Mouse (Mus musculus): Measurements from ENCODE around the gene Rab25. TPM values are rescaled to one million over a fixed set of nuclear protein-coding genes. Genes with fewer than 3 reads are reported as not detected.

Rab25 gene
- total RNA-seq, 4 experiments from 2014 or later, result not detected

DNA sequence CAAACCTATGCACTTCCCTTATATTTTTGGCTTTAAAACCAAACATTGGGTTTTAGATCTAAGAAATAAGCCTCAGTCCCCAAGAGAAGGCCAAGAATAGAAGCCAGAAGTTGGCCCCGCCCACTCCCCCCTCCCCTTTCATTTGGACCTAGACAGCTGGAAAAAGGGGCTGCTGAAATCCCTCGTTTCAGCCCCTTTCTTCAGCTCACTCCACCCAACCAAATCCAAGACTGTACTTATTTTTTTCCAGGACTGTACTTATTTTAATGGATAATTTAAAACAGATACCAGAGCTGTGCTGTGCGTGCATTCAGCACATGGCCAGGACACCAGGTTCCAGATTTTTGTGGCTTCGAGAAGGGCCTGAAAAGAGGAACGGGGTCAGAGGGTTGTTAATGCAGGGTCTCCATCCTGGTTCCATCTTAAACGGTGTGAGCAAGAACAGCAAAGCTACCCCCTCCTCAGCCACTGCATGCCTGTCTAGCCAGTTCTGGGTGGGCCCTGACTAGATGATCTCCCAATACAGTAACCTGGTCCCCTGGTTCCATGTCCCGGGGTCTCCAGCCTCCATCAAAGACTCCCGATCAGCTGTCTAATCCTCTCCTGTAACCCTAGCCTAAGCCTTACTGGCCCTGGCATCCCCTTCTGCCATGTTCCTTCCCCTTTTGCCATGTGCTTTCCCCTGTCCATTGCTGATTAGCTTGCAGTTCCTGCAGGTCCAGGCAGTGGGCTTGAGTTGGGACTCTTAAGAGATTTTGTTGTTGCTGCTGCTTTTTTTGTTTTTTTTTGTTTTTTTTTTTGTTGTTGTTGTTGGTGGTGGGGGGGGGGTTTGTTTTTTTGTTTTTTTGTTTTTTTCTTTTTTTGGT, 44.0 kb downstream of the Rab25 start:
- no peak for DNase-seq (ENCODE audit: low spot score)

DNA sequence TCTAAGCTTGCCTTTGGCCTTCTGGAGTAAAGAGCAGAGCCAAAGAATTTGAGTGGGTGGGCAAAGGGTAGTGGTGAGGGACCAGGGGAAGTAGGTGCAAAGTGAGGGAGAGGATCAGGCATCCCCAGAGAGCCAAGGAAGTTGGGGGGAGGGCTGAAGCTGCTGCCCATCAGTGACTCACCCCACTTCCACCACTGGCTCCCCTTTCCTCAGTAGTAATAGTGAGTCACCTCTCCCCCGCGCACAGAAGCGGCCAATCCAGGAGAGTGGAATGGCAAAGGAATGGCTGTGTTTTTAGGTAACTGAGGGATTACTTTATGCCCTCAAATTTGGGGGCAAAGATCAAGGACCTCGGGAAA, 44.6 kb downstream of the Rab25 start:
- no peak for DNase-seq (ENCODE audit: low spot score)

DNA sequence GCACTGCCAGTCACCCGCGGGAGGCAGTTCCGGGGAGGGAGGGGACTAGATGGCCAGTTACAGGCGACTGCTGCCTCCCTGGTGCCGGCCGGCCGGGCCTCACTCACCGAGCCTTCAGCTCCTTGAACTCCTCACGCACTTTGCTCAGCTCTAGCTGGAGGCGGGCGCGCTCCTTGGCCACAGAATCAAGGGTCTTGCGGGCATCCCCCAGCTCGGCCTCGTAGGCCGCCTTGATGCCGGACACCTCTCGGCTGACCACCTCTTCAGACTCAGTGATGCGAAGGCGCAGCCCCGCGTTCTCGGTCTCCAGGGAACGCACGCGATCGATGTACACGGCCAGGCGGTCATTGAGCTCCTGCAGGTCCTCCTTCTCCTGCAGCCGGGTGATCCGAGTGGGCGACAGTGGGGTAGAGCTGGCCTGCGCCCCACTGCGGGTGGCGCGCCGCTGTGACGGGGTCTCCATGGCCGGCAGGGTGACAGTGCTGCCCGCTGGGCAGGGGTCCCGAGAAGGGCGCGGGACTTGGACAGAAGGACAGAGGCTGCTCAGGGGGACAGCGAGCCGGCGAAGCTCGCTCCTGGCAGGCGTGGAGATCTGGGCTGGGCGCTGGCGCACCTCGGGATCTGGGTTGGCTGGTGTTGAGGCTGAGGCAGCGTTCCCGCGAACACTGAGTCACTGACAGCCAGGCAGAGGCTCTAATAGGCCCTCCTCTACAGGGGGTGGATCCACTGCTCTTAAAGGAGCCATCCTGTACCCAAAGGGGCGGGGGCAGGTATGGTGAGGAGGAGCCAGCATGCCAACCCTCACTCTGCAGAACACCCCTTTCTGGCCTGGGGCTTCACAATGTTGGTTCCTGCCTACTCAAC, 45.2 kb downstream of the Rab25 start:
- peak; percentile 95 for DNase-seq (ENCODE audit: low spot score)

DNA sequence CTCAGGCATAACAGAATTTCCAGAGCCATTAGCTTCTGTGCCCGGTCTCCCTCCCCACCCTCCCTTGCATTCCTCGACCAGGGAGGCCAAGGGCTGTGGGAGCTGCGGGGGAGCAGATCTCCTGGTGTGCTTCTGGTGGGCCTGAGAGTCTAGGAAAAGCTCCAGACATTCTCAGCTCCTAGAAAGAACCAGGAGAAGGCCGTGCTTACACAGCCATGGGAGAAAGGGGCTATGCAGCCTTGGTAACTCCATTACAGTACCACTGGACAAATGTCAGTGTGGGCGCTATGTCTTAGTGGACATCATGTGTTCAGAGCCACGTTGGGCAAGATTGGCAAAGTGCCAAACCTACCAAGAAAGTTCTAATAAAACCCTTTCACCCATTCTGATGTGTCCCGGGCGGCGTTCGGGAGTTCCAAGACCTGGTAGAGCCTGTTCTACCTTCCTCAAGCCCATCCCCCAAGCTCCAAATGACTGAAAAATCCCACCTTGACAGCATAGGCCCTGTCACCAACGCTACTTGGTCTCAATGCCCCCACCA, 46.0 kb downstream of the Rab25 start:
- peak; percentile 48 for DNase-seq (ENCODE audit: low spot score)

DNA sequence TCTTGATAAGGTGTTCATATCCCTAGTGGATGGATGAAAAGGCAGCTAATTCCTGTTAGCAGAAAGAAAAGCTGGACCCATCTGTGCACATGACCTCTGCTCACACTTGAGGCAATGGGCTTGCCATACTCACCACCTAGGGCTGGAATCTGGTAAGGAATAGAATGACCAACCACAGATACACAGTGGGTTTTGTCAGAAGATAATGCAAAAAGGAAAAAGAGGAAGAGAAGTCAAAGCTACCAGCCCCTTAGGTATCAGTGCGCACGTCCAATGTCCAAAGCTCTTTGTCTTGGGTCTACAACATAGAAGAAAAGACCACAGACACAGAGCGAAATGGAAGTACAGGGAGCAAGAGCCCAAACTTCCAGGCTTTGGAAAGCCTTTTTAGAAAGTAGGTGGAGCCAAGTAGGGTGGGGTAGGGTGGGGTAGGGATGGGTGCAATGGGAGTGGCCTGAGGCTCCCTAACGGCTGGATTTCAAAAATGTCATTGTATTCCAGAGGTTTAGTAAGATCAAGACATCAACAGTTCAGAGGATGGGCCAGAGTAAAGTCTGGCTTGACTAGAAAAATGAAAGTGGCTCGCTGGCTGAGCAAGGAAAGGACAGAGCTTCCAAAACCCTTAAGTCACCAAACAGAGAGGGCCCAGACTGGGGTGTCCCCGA, 46.6 kb downstream of the Rab25 start:
- DNase-seq (ENCODE audit: low spot score), result no peak

DNA sequence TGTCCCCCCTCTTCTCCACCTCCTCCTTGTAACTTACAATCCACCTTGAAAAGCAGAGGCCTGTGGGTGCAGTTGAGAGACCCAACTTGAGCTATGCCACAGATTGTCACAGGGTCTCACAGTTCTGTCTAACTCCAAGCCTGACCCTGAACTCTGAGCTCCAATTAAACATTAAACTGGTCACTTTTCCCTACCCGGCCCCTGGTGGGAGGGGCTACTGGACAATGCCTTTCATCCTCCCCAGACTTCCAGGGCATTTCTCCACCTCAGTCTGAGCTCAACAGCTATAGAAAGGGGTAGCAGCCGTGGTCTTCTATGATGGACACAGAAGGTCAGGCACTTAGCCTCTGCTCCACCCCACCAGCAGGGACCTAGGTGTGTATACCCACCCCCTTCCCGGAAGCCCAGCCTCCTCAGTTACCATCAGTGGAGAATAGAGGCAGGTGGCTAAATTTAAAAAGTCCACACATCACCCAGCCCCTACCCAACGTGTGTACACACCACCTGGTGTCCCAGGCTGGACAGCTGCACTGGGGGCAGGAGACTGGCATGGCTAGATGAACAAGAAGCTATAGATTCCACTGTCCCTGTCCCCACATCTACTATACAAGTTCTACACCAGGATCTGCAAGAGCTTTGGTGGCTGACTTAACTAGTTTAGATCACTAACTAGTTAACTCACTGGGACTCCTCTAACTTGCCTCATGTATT, 47.3 kb downstream of the Rab25 start:
- DNase-seq (ENCODE audit: low spot score), result no peak

DNA sequence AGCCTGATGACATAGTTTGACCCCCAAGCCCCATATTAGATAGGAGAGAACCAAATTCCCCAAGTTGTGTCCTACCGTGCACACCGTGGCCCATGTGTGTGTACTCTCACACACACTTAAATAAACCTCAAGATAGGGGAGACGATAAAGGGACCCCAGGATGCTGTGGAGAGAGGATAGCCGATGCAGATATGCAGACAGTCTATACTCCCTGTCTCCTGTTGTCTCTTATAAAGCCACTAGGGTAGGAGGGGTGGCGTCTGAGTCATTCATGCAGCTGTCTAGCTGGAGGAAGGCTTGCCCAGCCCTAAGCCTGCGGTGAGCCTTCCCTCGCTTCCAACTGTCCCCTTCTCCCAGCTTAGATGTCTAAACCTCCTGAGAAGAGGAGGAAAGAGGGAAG, 48.0 kb downstream of the Rab25 start:
- DNase-seq (ENCODE audit: low spot score), result no peak

- DNase-seq (ENCODE audit: low spot score), result no peak
Measured at GRCm38 (mm10) chr3:88499580-88499979, 48.5 kb downstream of the Rab25 start.

GRCm38 (mm10) chr3:88495741-88496415, 52.2 kb downstream of the Rab25 start:
- peak; percentile 55 for DNase-seq (ENCODE audit: low spot score)

- DNase-seq (ENCODE audit: low spot score), result peak; percentile 67
Measured at GRCm38 (mm10) chr3:88494836-88495628, 53.1 kb downstream of the Rab25 start.

- DNase-seq (ENCODE audit: low spot score), result no peak
Measured at GRCm38 (mm10) chr3:88493706-88494582, 54.2 kb downstream of the Rab25 start.

Small RNA genes lying within 50 kb of the gene (microRNA-seq; reads per million reads assigned to microRNA genes)
- gene Mir1905, result not detected

Other genes starting within 250 kb of the Rab25 start
- gene Glmp, start 223.3 kb downstream of the Rab25 start, total RNA-seq (2022), result 10 to 100 TPM; 74.5 to 85.8 (median 82.1) TPM
- gene Tmem79, start 212.2 kb downstream of the Rab25 start, total RNA-seq (2022), result 1 to 10 TPM; 1.6 to 4.0 (median 2.0) TPM
- gene Smg5, start 212.0 kb downstream of the Rab25 start, total RNA-seq (2022), result 10 to 100 TPM; 42.6 to 57.6 (median 56.5) TPM
- under 1 TPM in 3 of 4 experiments, not detected in 1; 0.53 to 0.85 (median 0.69) TPM for gene Paqr6, start 183.7 kb downstream of the Rab25 start, total RNA-seq (2022)
- not detected for gene Bglap3, start 175.6 kb downstream of the Rab25 start, total RNA-seq (2022)
- not detected for gene Bglap2, start 169.6 kb downstream of the Rab25 start, total RNA-seq (2022)
- not detected for gene Bglap, start 163.8 kb downstream of the Rab25 start, total RNA-seq (2022)
- gene Pmf1, start 138.0 kb downstream of the Rab25 start, total RNA-seq (2022), result 10 to 100 TPM; 16.2 to 19.9 (median 16.7) TPM
- 10 to 100 TPM; 13.1 to 14.7 (median 14.1) TPM for gene Slc25a44, start 123.2 kb downstream of the Rab25 start, total RNA-seq (2022)
- 1 to 10 TPM; 2.6 to 4.7 (median 3.8) TPM for gene Sema4a, start 87.1 kb downstream of the Rab25 start, total RNA-seq (2022)
- gene Lmna, start 38.3 kb downstream of the Rab25 start, total RNA-seq (2022), result 100 to 1,000 TPM; 112 to 127 (median 118) TPM
- gene Mex3a, start 15.9 kb downstream of the Rab25 start, total RNA-seq (2022), result under 1 TPM; 0.28 to 0.44 (median 0.33) TPM
- gene Lamtor2, start 4.8 kb upstream of the Rab25 start, total RNA-seq (2022), result 100 to 1,000 TPM; 104 to 116 (median 107) TPM
- gene Ubqln4, start 5.5 kb upstream of the Rab25 start, total RNA-seq (2022), result 10 to 100 TPM; 68.8 to 90.5 (median 77.6) TPM
- 10 to 100 TPM; 60.4 to 67.0 (median 64.4) TPM for gene Ssr2, start 27.6 kb upstream of the Rab25 start, total RNA-seq (2022)
- gene Arhgef2, start 57.7 kb upstream of the Rab25 start, total RNA-seq (2022), result 10 to 100 TPM; 38.8 to 45.9 (median 41.4) TPM
- under 1 TPM in 1 of 4 experiments, not detected in 3; 0.23 TPM for gene Rxfp4, start 104.8 kb upstream of the Rab25 start, total RNA-seq (2022)
- 10 to 100 TPM; 26.3 to 31.5 (median 27.8) TPM for gene Khdc4, start 137.5 kb upstream of the Rab25 start, total RNA-seq (2022)
- 10 to 100 TPM; 61.8 to 76.1 (median 67.9) TPM for gene Rit1, start 168.5 kb upstream of the Rab25 start, total RNA-seq (2022)
- 1 to 10 TPM; 6.4 to 9.0 (median 7.7) TPM for gene Syt11, start 226.9 kb upstream of the Rab25 start, total RNA-seq (2022)